Mouse (Mus musculus) frontal cortex, adult (tissue): ENCODE measurements around the gene Arhgef25.

Experiments
- ATAC-seq: cut with Nextera tagmentation; 2 replicates; pipeline ENCODE4 v1.9.2; 2017; ENCODE audit warnings: mild to moderate bottlenecking, moderate library complexity, mixed read lengths; ENCODE audit not compliant: low TSS enrichment

Gene Arhgef25

GRCm38 (mm10) chr10:127186451-127186850 is 3.4 kb downstream of the Arhgef25 start:
- ATAC-seq: no peak

- ATAC-seq: no peak
Observed at GRCm38 (mm10) chr10:127185506-127185905, 4.4 kb downstream of the Arhgef25 start.

DNA sequence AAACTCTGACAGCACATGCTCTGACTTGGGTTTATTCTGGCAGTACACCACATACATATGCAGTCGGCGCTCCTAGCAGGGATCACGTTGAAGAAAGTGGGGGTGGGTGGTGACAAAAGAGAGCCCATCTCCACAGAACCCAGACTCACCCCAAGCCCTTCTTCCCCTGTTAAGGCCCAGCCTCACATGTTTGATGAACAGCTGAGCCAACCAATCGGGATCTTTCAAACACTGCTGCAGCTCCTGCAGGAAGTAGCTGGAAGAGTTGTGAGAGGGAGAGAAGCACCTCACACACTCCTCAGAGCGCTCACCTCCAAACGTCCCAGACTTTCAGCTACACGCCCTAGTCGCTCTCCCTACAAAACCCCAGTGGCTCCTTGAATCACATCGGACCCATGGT is 4.8 kb downstream of the Arhgef25 start:
- no peak for ATAC-seq

DNA sequence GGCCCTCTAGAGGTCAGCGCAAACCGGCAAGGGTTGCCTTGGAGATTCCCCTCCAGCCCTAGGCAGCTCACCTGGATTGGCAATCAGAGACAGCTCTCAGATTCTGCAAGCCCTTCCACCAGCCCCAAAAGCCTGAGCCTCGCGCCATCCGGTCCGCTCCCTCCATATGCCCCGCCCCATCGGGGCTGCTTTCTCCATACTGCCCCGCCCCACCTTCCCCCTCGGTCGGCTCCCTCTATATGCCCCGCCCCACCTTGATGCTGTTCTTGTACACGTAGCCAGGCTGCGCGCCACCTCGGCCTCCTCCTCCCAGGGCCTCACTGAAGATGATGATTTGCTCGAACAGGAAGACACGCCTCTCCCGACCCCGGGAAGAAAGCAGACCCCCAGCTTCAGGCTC is 6.1 kb downstream of the Arhgef25 start:
- no peak for ATAC-seq

DNA sequence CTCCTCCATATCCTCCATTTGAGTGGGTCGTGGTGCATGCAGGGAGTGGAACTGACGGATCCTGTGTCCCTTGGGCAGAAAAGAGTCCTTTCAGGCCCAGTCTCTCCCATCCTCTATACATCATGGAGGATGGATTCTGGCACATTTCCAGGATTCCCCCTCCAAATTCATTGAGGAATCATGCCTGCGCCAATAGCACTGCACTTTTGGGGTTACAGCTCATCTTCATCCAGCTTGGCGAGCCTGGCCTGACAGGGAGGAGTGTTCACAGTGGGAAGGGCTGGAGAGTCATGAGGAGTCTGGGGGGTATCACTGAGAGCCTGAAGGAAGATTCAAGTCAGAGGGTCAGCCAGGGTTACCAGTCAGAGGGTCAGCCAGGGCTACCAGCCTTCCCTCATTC is 7.3 kb downstream of the Arhgef25 start:
- no peak for ATAC-seq

GRCm38 (mm10) chr10:127181566-127181965 is 8.3 kb downstream of the Arhgef25 start:
- ATAC-seq: no peak

- ATAC-seq: no peak
Observed at GRCm38 (mm10) chr10:127180695-127181047, 9.2 kb downstream of the Arhgef25 start.

DNA sequence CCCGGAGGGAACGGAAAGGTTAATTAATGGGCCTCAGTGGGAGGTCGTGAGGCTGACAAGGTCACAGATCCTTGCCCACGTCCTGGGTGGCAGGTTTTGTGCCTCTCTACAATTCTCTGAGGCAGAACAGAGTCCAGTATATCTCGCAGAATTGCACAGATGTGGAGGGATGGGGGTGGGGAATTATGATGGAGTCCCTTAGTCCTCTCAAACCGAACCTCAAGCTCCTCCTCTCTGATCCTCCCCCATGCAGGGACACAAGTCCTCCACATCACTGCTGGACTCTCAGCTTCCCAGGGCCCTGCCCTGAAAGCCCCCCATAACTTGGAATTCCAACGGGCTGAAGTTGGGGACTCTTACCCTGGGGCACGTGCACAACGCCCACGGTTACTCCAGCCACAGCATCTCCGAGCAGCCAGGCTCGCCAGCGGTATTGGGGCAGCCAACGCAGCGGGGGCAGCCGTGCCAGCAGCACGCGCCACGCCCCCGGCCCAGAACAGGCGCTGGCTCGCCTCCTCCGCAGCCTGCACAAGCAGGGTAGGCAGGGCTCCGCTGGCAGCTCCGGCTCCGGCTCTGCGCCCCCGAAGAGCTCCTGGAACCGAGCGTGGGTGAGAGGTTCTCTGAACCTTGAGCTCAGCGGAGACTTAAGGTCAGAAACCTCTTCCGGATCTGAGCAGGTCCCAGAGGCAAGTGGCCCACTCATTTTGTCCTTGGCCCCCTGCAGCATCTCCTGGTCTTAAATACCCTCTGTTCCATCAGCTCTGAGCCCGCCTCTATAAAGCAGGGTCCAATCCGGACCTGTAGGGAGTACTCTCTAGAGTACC is 9.8 kb downstream of the Arhgef25 start, which contains the start of gene Slc26a10:
Gene Slc26a10 (minus strand): TSS at position 775 of the 824 bp plus-strand sequence.
- ATAC-seq: peak; percentile 36; the same call in 1 of the 2 replicates

- no peak for ATAC-seq
Observed at GRCm38 (mm10) chr10:127178286-127179027, 11.4 kb downstream of the Arhgef25 start.

- ATAC-seq: peak; percentile 68
Observed at GRCm38 (mm10) chr10:127177719-127178118, 12.2 kb downstream of the Arhgef25 start.

- 0 out of 2 replicates have a peak, but pooled peaks have one; percentile 8 for ATAC-seq
Observed at GRCm38 (mm10) chr10:127177235-127177634, 12.6 kb downstream of the Arhgef25 start.

DNA sequence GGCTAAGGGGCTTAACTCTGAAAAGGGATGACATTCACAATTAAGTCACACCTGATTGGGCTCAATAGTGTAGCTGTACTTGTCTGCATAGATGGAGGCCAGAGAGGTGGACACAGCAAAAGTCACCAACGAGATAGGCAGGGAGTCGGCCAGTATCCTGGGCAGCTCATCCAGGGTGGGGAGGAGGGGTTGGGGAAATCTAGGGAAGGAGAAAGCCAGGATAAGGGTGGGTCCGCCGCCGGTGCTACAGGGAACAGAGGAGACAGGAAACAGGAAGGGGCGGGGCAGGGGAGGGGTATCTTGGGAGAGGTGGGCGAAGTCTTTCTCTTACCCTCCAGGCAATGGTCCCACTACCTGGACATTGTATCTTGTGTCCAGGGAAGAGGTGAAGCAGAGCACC is 13.1 kb downstream of the Arhgef25 start:
- ATAC-seq: no peak

GRCm38 (mm10) chr10:127176228-127176627 is 13.7 kb downstream of the Arhgef25 start:
- ATAC-seq: no peak

- ATAC-seq: no peak
Observed at GRCm38 (mm10) chr10:127174170-127174569, 15.7 kb downstream of the Arhgef25 start.

DNA sequence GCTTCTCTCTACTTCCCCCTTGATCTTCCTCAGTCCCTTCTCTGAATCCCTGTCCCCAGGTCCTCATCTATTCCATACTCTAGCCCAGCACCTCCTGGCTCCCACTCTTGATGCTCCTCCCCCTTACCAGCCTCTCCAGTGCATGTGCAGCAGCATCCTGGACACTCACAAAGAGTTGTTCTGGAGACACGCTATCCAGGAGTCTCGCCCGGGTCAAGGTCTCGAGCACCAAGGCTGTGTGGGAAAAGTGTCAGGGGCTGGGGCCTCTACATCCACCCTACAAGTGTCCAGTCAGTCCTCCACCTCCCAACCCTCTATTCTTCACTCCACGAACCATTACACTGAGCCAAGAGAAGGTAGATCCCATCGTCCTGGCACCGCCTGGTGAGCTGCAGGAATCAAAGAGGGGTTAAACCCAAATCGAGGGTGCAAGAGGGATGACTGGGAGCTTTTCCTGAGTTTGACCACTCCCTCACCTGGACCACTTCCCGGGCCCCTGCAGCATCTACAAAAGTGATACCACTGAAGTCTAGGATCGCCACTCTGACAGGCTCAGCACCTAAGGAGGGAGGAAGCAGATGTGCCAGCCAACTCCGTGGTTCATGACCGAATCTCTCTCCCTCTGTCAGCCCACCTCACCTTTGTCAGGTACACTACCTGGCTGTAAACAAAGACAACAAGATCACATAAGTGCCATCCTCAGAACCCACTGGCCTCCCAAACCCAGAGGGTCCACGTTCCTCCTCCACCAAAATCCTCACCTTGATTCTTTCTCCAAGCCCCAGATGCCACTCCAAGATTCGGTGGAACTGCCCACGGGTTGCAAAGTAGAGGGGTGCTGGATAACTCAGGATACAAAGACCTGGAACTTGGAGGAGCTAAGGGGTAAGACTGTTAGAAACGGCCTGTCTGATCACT is 16.5 kb downstream of the Arhgef25 start:
- ATAC-seq: no peak

- no peak for ATAC-seq
Observed at GRCm38 (mm10) chr10:127171631-127172200, 18.2 kb downstream of the Arhgef25 start.

- ATAC-seq: peak; percentile 51
Observed at GRCm38 (mm10) chr10:127170837-127171272, 19.0 kb downstream of the Arhgef25 start.

DNA sequence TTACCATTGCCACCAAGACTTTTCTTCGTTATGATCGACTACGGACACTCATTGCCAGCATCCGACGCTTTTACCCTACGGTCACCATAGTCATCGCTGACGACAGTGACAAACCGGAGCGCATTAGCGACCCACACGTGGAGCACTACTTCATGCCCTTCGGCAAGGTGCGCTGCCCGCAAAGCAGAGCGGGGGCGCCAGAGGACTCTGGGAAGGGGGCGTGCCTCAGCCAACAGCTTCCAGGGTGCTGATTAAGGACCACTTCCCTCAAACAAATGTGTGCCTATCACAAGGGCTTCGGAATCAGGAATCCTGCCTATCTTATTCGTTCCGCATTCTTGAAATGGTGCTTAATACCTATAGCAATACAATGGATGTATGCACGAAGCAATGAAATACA is 19.9 kb downstream of the Arhgef25 start:
- ATAC-seq: no peak

DNA sequence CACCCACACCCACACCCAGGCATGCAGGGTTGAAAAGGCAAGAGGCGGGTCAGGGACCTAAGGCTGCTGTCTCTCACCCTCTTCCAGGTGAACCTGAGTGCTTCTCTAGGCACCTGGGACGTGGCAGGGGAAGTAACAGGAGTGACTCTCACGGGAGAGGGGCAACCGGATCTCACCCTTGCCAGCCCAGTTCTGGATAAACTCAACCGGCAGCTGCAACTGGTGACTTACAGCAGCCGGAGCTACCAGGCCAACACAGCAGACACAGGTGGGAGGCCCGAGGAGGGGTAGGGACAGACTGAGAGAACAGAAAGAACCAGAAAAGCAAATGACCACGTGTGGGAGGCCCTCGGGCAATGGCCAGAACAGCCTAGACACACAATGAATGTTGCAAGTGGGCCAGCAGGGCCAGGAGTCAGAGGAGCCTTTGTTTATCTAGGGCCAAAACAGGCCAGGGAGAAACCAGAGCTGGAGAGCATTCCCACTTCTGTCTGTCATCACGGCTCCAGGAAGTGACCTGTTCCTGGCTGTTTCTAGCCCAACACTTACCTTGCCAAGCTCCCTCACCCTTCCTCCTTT is 22.2 kb downstream of the Arhgef25 start:
- ATAC-seq: no peak

GRCm38 (mm10) chr10:127166771-127167613 is 22.9 kb downstream of the Arhgef25 start:
- ATAC-seq: no peak
